Mouse (Mus musculus): ENCODE measurements around the gene Grwd1. TPM values are rescaled to one million over a fixed set of nuclear protein-coding genes. Genes with fewer than 3 reads are reported as not detected.

Gene Grwd1
- polyA plus RNA-seq, 1 experiment from 2014 or later, result 19.3 TPM

DNA sequence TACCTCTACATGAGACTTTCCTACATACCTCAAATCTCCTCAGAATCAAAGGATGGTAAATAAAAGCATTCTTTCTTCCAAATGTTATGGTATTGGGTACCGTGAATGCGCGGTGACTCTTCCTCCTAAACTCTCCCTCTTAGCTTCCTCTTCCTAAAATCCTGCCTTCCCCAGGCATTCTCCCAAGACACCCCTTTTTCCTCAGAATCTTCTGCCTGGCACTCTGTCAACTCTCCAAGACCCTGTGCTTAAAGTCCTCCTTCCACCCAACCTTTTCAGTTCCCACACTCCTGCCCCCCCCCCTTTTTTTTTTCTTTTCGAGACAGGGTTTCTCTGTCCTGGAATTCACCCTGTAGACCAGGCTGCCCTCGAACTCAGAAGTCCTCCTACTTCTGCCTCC is 15.9 kb downstream of the Grwd1 start:
- ATAC-seq (no peak), DNase-seq (no peak)
- Histone ChIP-seq H3K36me3 (replicated peaks; ENCODE audit: insufficient read depth, low read length) (peaks cover 28% of the 10 kb centered on the region), H3K27ac (ENCODE audit: low read depth) (no peak overlapping the region), H3K4me2 (ENCODE audit: low read depth, low read length) (peak overlapping the region; percentile 66), H3K9ac (replicated peaks) (no peak overlapping the region), H3K9me3 (ENCODE audit: low read length) (no peaks in the 10 kb centered on the region), H3K4me1 (ENCODE audit: insufficient read depth) (peaks cover 12% of the 10 kb centered on the region), H3K27me3 (ENCODE audit: insufficient read depth, low read length) (0 out of 2 replicates have a peak, but pooled peaks cover under 1% of the 10 kb centered on the region), H3K4me3 (ENCODE audit: low read depth, low read length) (peak overlapping the region; percentile 28)
- WGBS (ENCODE audit: insufficient replicate concordance), result 9% methylated on average over 5 of the region's 5 CpGs
- no peak for TF ChIP-seq CTCF (IDR thresholded peaks at IDR 0.05; ENCODE audit: low read depth)
- TF ChIP-seq EP300 (IDR thresholded peaks at IDR 0.05; ENCODE audit: low read depth), result no peak

DNA sequence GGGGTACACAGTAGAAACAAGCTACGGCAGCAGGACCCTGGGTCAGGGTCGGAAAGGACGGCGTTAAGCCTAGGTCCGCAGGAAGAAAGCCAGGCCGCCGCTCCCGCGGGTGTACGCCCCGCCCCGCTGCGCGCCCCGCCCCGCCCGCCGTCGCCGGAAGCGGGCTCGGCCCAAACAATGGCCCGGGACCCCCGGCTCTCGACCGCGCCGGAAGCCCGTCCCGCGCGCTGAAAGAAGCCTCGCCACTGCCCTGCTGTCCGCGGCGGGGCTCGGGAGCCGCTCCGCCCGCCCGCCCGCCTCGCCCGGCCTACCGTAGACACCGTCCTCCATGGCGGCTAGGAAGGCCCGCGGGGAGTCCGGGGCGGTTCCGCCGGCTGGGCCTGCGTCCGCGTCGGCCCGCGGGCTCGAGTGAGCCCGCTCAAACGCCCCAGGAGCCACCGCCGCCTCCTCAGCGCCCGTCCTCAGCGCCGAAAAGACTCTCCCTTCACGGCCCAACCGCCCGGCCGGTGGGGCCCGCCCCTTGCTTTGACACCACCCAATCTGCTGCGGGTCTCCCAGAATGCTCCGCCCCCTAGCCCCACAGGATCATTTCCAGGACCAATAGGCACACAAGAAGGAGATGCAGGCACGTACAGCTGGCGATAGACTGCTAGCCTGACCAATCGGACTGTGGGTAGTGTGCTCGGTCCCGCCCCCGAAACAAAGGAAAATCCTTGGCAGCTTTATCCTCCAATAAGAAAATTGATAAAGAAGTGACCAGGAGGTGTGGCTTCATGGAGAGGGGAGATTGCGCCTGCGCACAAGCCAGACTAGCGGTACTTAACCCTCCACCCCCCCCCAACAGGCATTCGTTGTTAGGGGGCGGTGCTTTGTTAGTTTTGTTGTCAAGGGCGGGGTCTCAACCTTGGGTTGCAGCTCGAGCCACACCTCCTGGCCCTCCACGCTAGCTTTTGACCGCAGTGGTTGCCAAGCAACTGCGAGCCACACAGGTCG is 16.7 kb downstream of the Grwd1 start, which contains the start of gene Cyth2:
Gene Cyth2 (minus strand): TSS at position 795 of the 993 bp plus-strand sequence.
- H3K4me2 ChIP-seq (ENCODE audit: low read depth, low read length), result peak within 1 kb of the TSS; percentile 91
- no peaks in the 10 kb centered on the region for H3K27me3 ChIP-seq (ENCODE audit: insufficient read depth, low read length)
- H3K9me3 ChIP-seq (ENCODE audit: low read length), result no peaks in the 10 kb centered on the region
- peak within 1 kb of the TSS; percentile 98 for H3K27ac ChIP-seq (ENCODE audit: low read depth)
- H3K9ac ChIP-seq (replicated peaks), result peak within 1 kb of the TSS; percentile 98
- H3K4me1 ChIP-seq (ENCODE audit: insufficient read depth), result peaks cover 12% of the 10 kb centered on the region
- DNase-seq (peak; percentile 98), ATAC-seq (peak; percentile 99)
- H3K4me3 ChIP-seq (ENCODE audit: low read depth, low read length), result peak within 1 kb of the TSS; percentile 96
- H3K36me3 ChIP-seq (replicated peaks; ENCODE audit: insufficient read depth, low read length), result peaks cover 36% of the 10 kb centered on the region
- TF ChIP-seq EP300 (IDR thresholded peaks at IDR 0.05; ENCODE audit: low read depth), result no peak
- TF ChIP-seq CTCF (IDR thresholded peaks at IDR 0.05; ENCODE audit: low read depth), result no peak
- under 1% methylated on average over 46 of the region's 92 CpGs for WGBS (ENCODE audit: insufficient replicate concordance)

DNA sequence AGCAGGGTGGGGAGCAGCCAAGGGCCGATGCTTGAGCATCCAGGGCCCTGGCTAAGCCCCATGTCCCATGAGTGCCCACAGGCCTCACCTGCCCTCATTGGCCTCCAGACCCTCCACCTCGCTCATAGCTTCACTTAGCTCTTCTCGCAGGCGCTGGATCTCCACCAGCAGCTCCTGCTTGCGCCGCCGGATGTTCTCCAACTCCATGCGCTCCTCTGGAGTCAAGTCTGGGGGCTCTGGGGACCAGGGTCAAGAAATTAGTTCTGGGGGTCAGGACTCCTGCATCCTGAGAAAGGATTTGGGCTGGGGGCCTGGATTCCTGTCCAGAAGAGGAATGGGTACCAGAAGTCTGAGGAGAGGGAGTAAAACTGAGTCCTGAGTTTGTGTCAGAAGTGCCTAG is 17.8 kb downstream of the Grwd1 start:
- H3K36me3 ChIP-seq (replicated peaks; ENCODE audit: insufficient read depth, low read length), result peaks cover 47% of the 10 kb centered on the region
- H3K4me1 ChIP-seq (ENCODE audit: insufficient read depth), result peaks cover 12% of the 10 kb centered on the region
- no peak for DNase-seq
- 92% methylated on average over 8 of the region's 8 CpGs for WGBS (ENCODE audit: insufficient replicate concordance)
- H3K27me3 ChIP-seq (ENCODE audit: insufficient read depth, low read length), result no peaks in the 10 kb centered on the region
- H3K9me3 ChIP-seq (ENCODE audit: low read length), result no peaks in the 10 kb centered on the region
- H3K4me2 ChIP-seq (ENCODE audit: low read depth, low read length), result peak overlapping the region; percentile 91
- no peak overlapping the region for H3K27ac ChIP-seq (ENCODE audit: low read depth)
- TF ChIP-seq EP300 (IDR thresholded peaks at IDR 0.05; ENCODE audit: low read depth), result no peak
- TF ChIP-seq CTCF (IDR thresholded peaks at IDR 0.05; ENCODE audit: low read depth), result no peak
- peak overlapping the region; percentile 96; the same call in 1 of the 2 replicates for H3K4me3 ChIP-seq (ENCODE audit: low read depth, low read length)
- ATAC-seq, result no peak
- peak overlapping the region; percentile 98; the same call in 1 of the 2 replicates for H3K9ac ChIP-seq (replicated peaks)

DNA sequence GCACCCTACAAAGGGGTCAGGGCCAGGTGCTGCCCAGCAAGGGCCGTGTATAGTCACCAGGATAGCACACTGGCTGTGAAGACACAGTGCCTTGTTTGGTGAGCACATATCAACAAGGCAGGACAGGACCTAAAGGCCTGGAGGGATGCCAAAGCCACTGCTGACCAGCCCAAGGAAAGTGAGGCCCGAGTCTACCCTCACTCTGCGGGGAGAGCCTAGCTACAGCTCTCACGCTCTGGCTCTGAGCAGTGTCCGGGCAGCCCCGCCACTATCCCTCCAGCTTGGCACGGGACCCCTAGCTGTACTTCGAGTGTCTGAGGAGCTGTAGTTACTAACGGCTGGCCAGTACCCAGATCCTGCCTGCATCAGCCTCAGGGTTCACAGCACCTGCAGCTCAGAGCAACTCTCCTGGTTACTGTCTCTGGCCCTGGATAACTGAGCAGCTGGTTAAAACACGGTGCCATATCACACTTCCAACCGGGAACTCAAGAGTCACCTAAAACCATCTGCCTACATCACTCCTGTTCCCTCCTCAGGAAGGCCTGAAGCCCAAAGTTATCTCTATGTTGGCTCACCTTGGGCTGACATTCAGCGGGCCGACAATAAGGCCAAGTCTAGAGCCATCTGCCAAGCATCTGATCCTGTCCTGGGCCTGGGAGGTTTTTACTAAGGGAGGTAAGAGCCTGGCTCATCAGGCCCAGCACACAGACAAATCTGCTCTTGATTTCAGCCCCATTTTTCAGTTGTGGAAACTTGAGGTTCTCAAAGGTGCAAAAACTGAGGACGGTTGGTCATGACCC is 21.3 kb downstream of the Grwd1 start:
- H3K4me2 ChIP-seq (ENCODE audit: low read depth, low read length), result no peak overlapping the region
- H3K4me3 ChIP-seq (ENCODE audit: low read depth, low read length), result no peak overlapping the region
- no peak for TF ChIP-seq EP300 (IDR thresholded peaks at IDR 0.05; ENCODE audit: low read depth)
- no peak for TF ChIP-seq CTCF (IDR thresholded peaks at IDR 0.05; ENCODE audit: low read depth)
- DNase-seq, result no peak
- H3K27me3 ChIP-seq (ENCODE audit: insufficient read depth, low read length), result no peaks in the 10 kb centered on the region
- no peak overlapping the region for H3K27ac ChIP-seq (ENCODE audit: low read depth)
- H3K36me3 ChIP-seq (replicated peaks; ENCODE audit: insufficient read depth, low read length), result peaks cover 58% of the 10 kb centered on the region
- 88% methylated on average over 14 of the region's 14 CpGs for WGBS (ENCODE audit: insufficient replicate concordance)
- peaks cover 9% of the 10 kb centered on the region for H3K4me1 ChIP-seq (ENCODE audit: insufficient read depth)
- H3K9me3 ChIP-seq (ENCODE audit: low read length), result no peaks in the 10 kb centered on the region
- no peak for ATAC-seq
- H3K9ac ChIP-seq (replicated peaks), result no peak overlapping the region

DNA sequence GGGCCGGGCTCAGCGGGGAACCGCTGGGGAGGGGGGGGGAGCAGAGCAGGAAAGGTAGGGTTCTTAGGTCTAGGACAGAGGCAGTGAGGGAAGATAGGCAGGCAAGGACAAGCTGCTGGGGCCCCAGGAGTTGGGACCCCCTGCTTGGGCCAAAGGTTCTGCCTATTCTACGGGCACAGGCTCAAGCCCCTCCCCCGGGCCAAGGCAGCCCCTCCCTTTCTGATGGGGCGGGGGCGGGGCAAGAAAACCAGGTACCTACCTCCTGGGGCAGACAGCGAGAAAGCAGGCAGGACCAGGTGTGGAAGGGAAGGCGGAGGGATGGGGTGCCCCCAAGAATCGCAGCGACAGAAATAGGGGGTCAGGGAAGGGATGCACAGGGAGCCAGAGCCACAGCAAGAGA is 22.3 kb downstream of the Grwd1 start:
- DNase-seq, result no peak
- no peak overlapping the region for H3K4me3 ChIP-seq (ENCODE audit: low read depth, low read length)
- H3K9me3 ChIP-seq (ENCODE audit: low read length), result no peaks in the 10 kb centered on the region
- no peaks in the 10 kb centered on the region for H3K27me3 ChIP-seq (ENCODE audit: insufficient read depth, low read length)
- peaks cover 58% of the 10 kb centered on the region for H3K36me3 ChIP-seq (replicated peaks; ENCODE audit: insufficient read depth, low read length)
- H3K4me1 ChIP-seq (ENCODE audit: insufficient read depth), result peaks cover 8% of the 10 kb centered on the region
- H3K9ac ChIP-seq (replicated peaks), result no peak overlapping the region
- no peak for TF ChIP-seq EP300 (IDR thresholded peaks at IDR 0.05; ENCODE audit: low read depth)
- no peak for TF ChIP-seq CTCF (IDR thresholded peaks at IDR 0.05; ENCODE audit: low read depth)
- no peak overlapping the region for H3K27ac ChIP-seq (ENCODE audit: low read depth)
- WGBS (ENCODE audit: insufficient replicate concordance), result 68% methylated on average over 7 of the region's 11 CpGs
- ATAC-seq, result no peak
- no peak overlapping the region for H3K4me2 ChIP-seq (ENCODE audit: low read depth, low read length)

DNA sequence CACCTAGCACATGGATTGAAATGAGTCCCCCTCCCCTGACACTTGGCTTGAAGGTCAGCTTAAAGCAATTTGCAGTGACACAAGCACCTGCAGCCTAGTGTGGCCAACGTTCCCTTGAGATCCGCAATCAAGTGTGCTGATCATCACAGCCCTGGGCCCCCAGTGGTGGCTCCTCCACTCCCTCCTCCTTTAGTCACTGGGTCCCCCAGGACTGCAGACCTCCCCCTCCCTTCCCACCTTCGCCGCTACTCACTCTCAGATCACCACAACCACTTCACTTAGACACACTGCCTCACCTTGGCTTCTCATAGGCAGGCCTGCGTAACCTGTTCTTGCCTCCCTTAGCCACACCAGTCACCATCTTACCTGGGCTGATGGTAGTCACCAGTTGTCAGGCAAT is 24.8 kb downstream of the Grwd1 start:
- ATAC-seq, result no peak
- WGBS (ENCODE audit: insufficient replicate concordance), result 77% methylated on average over 5 of the region's 5 CpGs

More for the DNA sequence above, 24.8 kb downstream of the Grwd1 start:
- Histone ChIP-seq H3K4me1 (ENCODE audit: insufficient read depth) (peaks cover 3% of the 10 kb centered on the region), H3K36me3 (replicated peaks; ENCODE audit: insufficient read depth, low read length) (peaks cover 41% of the 10 kb centered on the region), H3K27me3 (ENCODE audit: insufficient read depth, low read length) (peaks cover 2% of the 10 kb centered on the region; the same call in 1 of the 2 replicates), H3K4me2 (ENCODE audit: low read depth, low read length) (no peak overlapping the region), H3K4me3 (ENCODE audit: low read depth, low read length) (no peak overlapping the region), H3K9me3 (ENCODE audit: low read length) (no peaks in the 10 kb centered on the region), H3K27ac (ENCODE audit: low read depth) (no peak overlapping the region), H3K9ac (replicated peaks) (no peak overlapping the region)
- DNase-seq, result no peak
- TF ChIP-seq EP300 (IDR thresholded peaks at IDR 0.05; ENCODE audit: low read depth) (no peak), CTCF (IDR thresholded peaks at IDR 0.05; ENCODE audit: low read depth) (no peak)

Data from liver, postnatal 0 days (tissue).